Mouse (Mus musculus): Measurements from ENCODE around the gene Mapk12. TPM values are rescaled to one million over a fixed set of nuclear protein-coding genes. Genes with fewer than 3 reads are reported as not detected.

Mapk12 gene
- polyA plus RNA-seq, 1 experiment = 16.4 TPM

- TF ChIP-seq CTCF (IDR thresholded peaks at IDR 0.05; ENCODE audit: borderline replicate concordance, insufficient read depth, low read length) (no peak), POLR2A (IDR thresholded peaks at IDR 0.05; ENCODE audit: low read depth, low read length) (no peak)
- Histone ChIP-seq H3K4me3 (ENCODE audit: insufficient read depth, low read length) (no peak overlapping the region), H3K27ac (ENCODE audit: insufficient read depth, low read length) (no peak overlapping the region), H3K4me1 (ENCODE audit: control insufficient read depth, insufficient read depth, low read length) (no peaks in the 10 kb centered on the region)
Observed at GRCm38 (mm10) chr15:89106976-89107375, 33.5 kb downstream of the Mapk12 start.

- no peak overlapping the region for H3K4me3 ChIP-seq (ENCODE audit: insufficient read depth, low read length)
- H3K4me1 ChIP-seq (ENCODE audit: control insufficient read depth, insufficient read depth, low read length) = no peaks in the 10 kb centered on the region
- no peak for TF ChIP-seq CTCF (IDR thresholded peaks at IDR 0.05; ENCODE audit: borderline replicate concordance, insufficient read depth, low read length)
- no peak for TF ChIP-seq POLR2A (IDR thresholded peaks at IDR 0.05; ENCODE audit: low read depth, low read length)
- H3K27ac ChIP-seq (ENCODE audit: insufficient read depth, low read length) = no peak overlapping the region
Observed at GRCm38 (mm10) chr15:89106073-89106472, 34.4 kb downstream of the Mapk12 start.

- no peaks in the 10 kb centered on the region for H3K4me1 ChIP-seq (ENCODE audit: control insufficient read depth, insufficient read depth, low read length)
- no peak overlapping the region for H3K4me3 ChIP-seq (ENCODE audit: insufficient read depth, low read length)
- TF ChIP-seq POLR2A (IDR thresholded peaks at IDR 0.05; ENCODE audit: low read depth, low read length) (no peak), CTCF (IDR thresholded peaks at IDR 0.05; ENCODE audit: borderline replicate concordance, insufficient read depth, low read length) (no peak)
- no peak overlapping the region for H3K27ac ChIP-seq (ENCODE audit: insufficient read depth, low read length)
Observed at GRCm38 (mm10) chr15:89104425-89104824, 36.1 kb downstream of the Mapk12 start.

GRCm38 (mm10) chr15:89103921-89104320 lies 36.6 kb downstream of the Mapk12 start:
- no peak overlapping the region for H3K27ac ChIP-seq (ENCODE audit: insufficient read depth, low read length)
- no peaks in the 10 kb centered on the region for H3K4me1 ChIP-seq (ENCODE audit: control insufficient read depth, insufficient read depth, low read length)
- TF ChIP-seq POLR2A (IDR thresholded peaks at IDR 0.05; ENCODE audit: low read depth, low read length) (no peak), CTCF (IDR thresholded peaks at IDR 0.05; ENCODE audit: borderline replicate concordance, insufficient read depth, low read length) (no peak)
- H3K4me3 ChIP-seq (ENCODE audit: insufficient read depth, low read length) = no peak overlapping the region

- Histone ChIP-seq H3K27ac (ENCODE audit: insufficient read depth, low read length) (no peak overlapping the region), H3K4me3 (ENCODE audit: insufficient read depth, low read length) (no peak overlapping the region), H3K4me1 (ENCODE audit: control insufficient read depth, insufficient read depth, low read length) (no peaks in the 10 kb centered on the region)
- no peak for TF ChIP-seq POLR2A (IDR thresholded peaks at IDR 0.05; ENCODE audit: low read depth, low read length)
- no peak for TF ChIP-seq CTCF (IDR thresholded peaks at IDR 0.05; ENCODE audit: borderline replicate concordance, insufficient read depth, low read length)
Observed at GRCm38 (mm10) chr15:89102646-89103045, 37.9 kb downstream of the Mapk12 start.

- no peaks in the 10 kb centered on the region for H3K4me1 ChIP-seq (ENCODE audit: control insufficient read depth, insufficient read depth, low read length)
- TF ChIP-seq CTCF (IDR thresholded peaks at IDR 0.05; ENCODE audit: borderline replicate concordance, insufficient read depth, low read length) (no peak), POLR2A (IDR thresholded peaks at IDR 0.05; ENCODE audit: low read depth, low read length) (no peak)
Observed at GRCm38 (mm10) chr15:89100823-89101222, 39.7 kb downstream of the Mapk12 start.

GRCm38 (mm10) chr15:89098616-89099015 lies 41.9 kb downstream of the Mapk12 start:
- no peak overlapping the region for H3K27ac ChIP-seq (ENCODE audit: insufficient read depth, low read length)
- TF ChIP-seq CTCF (IDR thresholded peaks at IDR 0.05; ENCODE audit: borderline replicate concordance, insufficient read depth, low read length) = no peak
- no peak for TF ChIP-seq POLR2A (IDR thresholded peaks at IDR 0.05; ENCODE audit: low read depth, low read length)
- no peaks in the 10 kb centered on the region for H3K4me1 ChIP-seq (ENCODE audit: control insufficient read depth, insufficient read depth, low read length)
- no peak overlapping the region for H3K4me3 ChIP-seq (ENCODE audit: insufficient read depth, low read length)

More at GRCm38 (mm10) chr15:89100823-89101222, 39.7 kb downstream of the Mapk12 start:
- H3K27ac ChIP-seq (ENCODE audit: insufficient read depth, low read length) = no peak overlapping the region
- H3K4me3 ChIP-seq (ENCODE audit: insufficient read depth, low read length) = no peak overlapping the region

GRCm38 (mm10) chr15:89097450-89097849 lies 43.1 kb downstream of the Mapk12 start:
- H3K27ac ChIP-seq (ENCODE audit: insufficient read depth, low read length) = no peak overlapping the region
- TF ChIP-seq CTCF (IDR thresholded peaks at IDR 0.05; ENCODE audit: borderline replicate concordance, insufficient read depth, low read length) (no peak), POLR2A (IDR thresholded peaks at IDR 0.05; ENCODE audit: low read depth, low read length) (no peak)
- no peak overlapping the region for H3K4me3 ChIP-seq (ENCODE audit: insufficient read depth, low read length)
- no peaks in the 10 kb centered on the region for H3K4me1 ChIP-seq (ENCODE audit: control insufficient read depth, insufficient read depth, low read length)

GRCm38 (mm10) chr15:89092181-89092580 lies 48.3 kb downstream of the Mapk12 start:
- Histone ChIP-seq H3K4me3 (ENCODE audit: insufficient read depth, low read length) (no peak overlapping the region), H3K4me1 (ENCODE audit: control insufficient read depth, insufficient read depth, low read length) (no peaks in the 10 kb centered on the region), H3K27ac (ENCODE audit: insufficient read depth, low read length) (no peak overlapping the region)
- TF ChIP-seq POLR2A (IDR thresholded peaks at IDR 0.05; ENCODE audit: low read depth, low read length) = no peak
- no peak for TF ChIP-seq CTCF (IDR thresholded peaks at IDR 0.05; ENCODE audit: borderline replicate concordance, insufficient read depth, low read length)

GRCm38 (mm10) chr15:89090662-89091061 lies 49.8 kb downstream of the Mapk12 start:
- no peak for TF ChIP-seq POLR2A (IDR thresholded peaks at IDR 0.05; ENCODE audit: low read depth, low read length)
- no peak for TF ChIP-seq CTCF (IDR thresholded peaks at IDR 0.05; ENCODE audit: borderline replicate concordance, insufficient read depth, low read length)
- Histone ChIP-seq H3K4me1 (ENCODE audit: control insufficient read depth, insufficient read depth, low read length) (no peaks in the 10 kb centered on the region), H3K4me3 (ENCODE audit: insufficient read depth, low read length) (no peak overlapping the region), H3K27ac (ENCODE audit: insufficient read depth, low read length) (no peak overlapping the region)

All from embryonic fibroblast, embryonic 13.5 days (primary cell).